In the genomic region with DNA sequence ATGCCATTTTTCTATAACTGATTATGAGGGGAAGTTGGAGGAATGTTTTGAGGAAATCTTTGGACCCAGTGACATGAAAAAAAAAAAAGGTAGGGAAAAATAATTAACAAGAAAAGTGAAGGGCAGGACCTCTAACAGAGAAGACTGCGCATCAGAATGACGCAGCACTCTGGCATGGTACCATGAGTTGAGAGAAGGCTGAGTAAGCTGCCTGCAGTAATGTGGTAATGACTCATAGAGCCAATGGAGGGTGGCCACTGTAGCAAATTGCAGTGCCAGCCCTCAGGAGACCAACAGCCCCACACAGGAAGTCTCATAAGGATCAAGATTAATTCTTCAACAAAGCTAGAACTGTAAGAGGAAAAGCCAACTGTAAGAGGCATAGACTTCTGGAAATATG, we compare ENCODE assay signal across 14 mouse cellular contexts.
DNase-seq lines count a peak whose midpoint lies in the region.
"Had no signal": no experiment of that assay in that cellular context is flagged by ENCODE, and none has a peak within 500 bp of the region (broad histone marks: within the 10 kb centered on the region; RNA-seq: fewer than 3 reads in every experiment).

No protein-coding gene starts in this region.

- DNase-seq in adrenal gland, adult 2 months, result peak; percentile 60
- DNase-seq in adrenal gland, postnatal 4 days (ENCODE audit: low spot score in 2 of 2), result no peak
- DNase-seq in 3T3-L1 (ENCODE audit: low read depth, low spot score), result peak; percentile 97
- DNase-seq in adrenal gland, adult 8-10 months, result peak; percentile 4
- peak; percentile 14 for DNase-seq in kidney, postnatal 10 days
- DNase-seq in embryo, embryonic 10 days (ENCODE audit: low spot score), result no peak
- DNase-seq in thymus, postnatal 36 days, result no peak
- DNase-seq in left cerebral cortex, adult 9 months (ENCODE audit: low spot score in 2 of 2), result no peak
- DNase-seq: B cell, adult 2 months; cerebellum, adult 2 months; gastrocnemius, adult 2 months; lung, adult 18-20 months; right cerebral cortex, postnatal 25 days; thymus, adult 18-20 months had no signal

Comparison
In these comparisons a context has a peak if more than half of its experiments do, and no peak if none do; other contexts are left out.
1. DNase-seq: peak in adrenal gland, adult 2 months (single experiment), 3T3-L1 (single experiment), adrenal gland, adult 8-10 months (single experiment) and kidney, postnatal 10 days (single experiment); none in adrenal gland, postnatal 4 days (0 of 2), embryo, embryonic 10 days (single experiment), thymus, postnatal 36 days (0 of 2) and left cerebral cortex, adult 9 months (0 of 2).